Mouse (Mus musculus) heart, embryonic 12.5 days (tissue): ENCODE measurements around the gene Pira2. TPM values are rescaled to one million over a fixed set of nuclear protein-coding genes. Genes with fewer than 3 reads are reported as not detected.
"Not testable (repeated sequence)": the region's sequence is repeated elsewhere in the genome, so short reads cannot be mapped to it uniquely, and the experiment has no call there.

ENCODE experiments used
- ATAC-seq: fragments of 200-750 bp; cut with Nextera tagmentation; 2 replicates; pipeline ENCODE4 v1.8.0; 2017; ENCODE audit warnings: moderate TSS enrichment, moderate library complexity; ENCODE audit not compliant: insufficient number of reproducible peaks, low FRiP score
- H3K27ac ChIP-seq: fragments of 300-500 bp; sonication (generic); 2 replicates; pipeline ENCODE4 v1.5.1; 2016; ENCODE audit warnings: mild to moderate bottlenecking, moderate library complexity; ENCODE audit not compliant: poor library complexity, severe bottlenecking
- H3K27me3 ChIP-seq: fragments of 300-500 bp; sonication (generic); replicated peaks from 2 replicates; pipeline ENCODE4 v1.6.1; 2016; ENCODE audit warnings: mild to moderate bottlenecking, moderate library complexity
- H3K36me3 ChIP-seq: fragments of 300-500 bp; sonication (generic); 2 replicates; pipeline ENCODE4 v1.6.1; 2016; ENCODE audit warnings: mild to moderate bottlenecking, moderate library complexity
- H3K4me1 ChIP-seq: fragments of 300-500 bp; sonication (generic); replicated peaks from 2 replicates; pipeline ENCODE4 v1.6.1; 2016; ENCODE audit warnings: mild to moderate bottlenecking
- H3K4me2 ChIP-seq: fragments of 300-500 bp; sonication (generic); 2 replicates; pipeline ENCODE4 v1.6.1; 2016; ENCODE audit warnings: mild to moderate bottlenecking, moderate library complexity
- H3K4me3 ChIP-seq: fragments of 300-500 bp; sonication (generic); 2 replicates; pipeline ENCODE4 v1.5.1; 2016; ENCODE audit warnings: mild to moderate bottlenecking
- H3K9ac ChIP-seq: fragments of 300-500 bp; sonication (generic); 2 replicates; pipeline ENCODE4 v1.6.1; 2016; ENCODE audit warnings: mild to moderate bottlenecking, moderate library complexity
- H3K9me3 ChIP-seq: fragments of 300-500 bp; sonication (generic); replicated peaks from 2 replicates; pipeline ENCODE4 v1.6.1; 2016; ENCODE audit warnings: mild to moderate bottlenecking, moderate library complexity
- WGBS: fragments of 180-500 bp; shearing (Covaris S2); methylation state at CpG from one replicate; pipeline ENCODE4 v1.1.7; 2016; 5-methylcytosine and 5-hydroxymethylcytosine counted together
- polyA plus RNA-seq: library from polyadenylated mRNA; unstranded; fragments of >200 nt; fragmentation: Nextera tagmentation; extraction: Ambion mirVana; gene quantifications from 2 replicates; pipeline ENCODE4 v1.2.1, GENCODE M21; 2016

Pira2 gene
- polyA plus RNA-seq: not detected in 2 replicates

GRCm38 (mm10) chr7:3844951-3845350, at the start of gene Pira2:
Gene Pira2 (minus strand): TSS chr7:3845051.
- no CpG with 5 or more reads among the region's 2 CpGs for WGBS
- H3K4me3 ChIP-seq, H3K36me3 ChIP-seq, H3K27me3 ChIP-seq, H3K4me1 ChIP-seq, H3K27ac ChIP-seq, ATAC-seq, H3K9ac ChIP-seq, H3K9me3 ChIP-seq, H3K4me2 ChIP-seq: not testable (repeated sequence)

- no CpG with 5 or more reads among the region's 1 CpGs for WGBS
- H3K36me3 ChIP-seq, H3K27me3 ChIP-seq: not testable (repeated sequence)
These were observed 30.2 kb upstream of the Pira2 start for GRCm38 (mm10) chr7:3875032-3875431.

GRCm38 (mm10) chr7:3837854-3838253, 7.0 kb downstream of the Pira2 start:
- ATAC-seq, H3K4me2 ChIP-seq, H3K4me3 ChIP-seq, H3K36me3 ChIP-seq, H3K4me1 ChIP-seq, H3K9me3 ChIP-seq, H3K27me3 ChIP-seq, H3K9ac ChIP-seq, H3K27ac ChIP-seq: not testable (repeated sequence)
- no CpG with 5 or more reads among the region's 1 CpGs for WGBS

More at GRCm38 (mm10) chr7:3875032-3875431, 30.2 kb upstream of the Pira2 start:
- not testable (repeated sequence) for H3K4me3 ChIP-seq, H3K4me2 ChIP-seq, H3K9ac ChIP-seq, H3K9me3 ChIP-seq, ATAC-seq, H3K4me1 ChIP-seq, H3K27ac ChIP-seq

GRCm38 (mm10) chr7:3830633-3831032, 14.2 kb downstream of the Pira2 start:
- H3K4me2 ChIP-seq, H3K4me3 ChIP-seq, H3K9me3 ChIP-seq, ATAC-seq, H3K27ac ChIP-seq, H3K9ac ChIP-seq, H3K4me1 ChIP-seq, H3K36me3 ChIP-seq, H3K27me3 ChIP-seq: not testable (repeated sequence)

GRCm38 (mm10) chr7:3825599-3825998, 19.3 kb downstream of the Pira2 start, which contains the start of gene Gm15448:
Gene Gm15448 (minus strand): TSS chr7:3825687.
- not testable (repeated sequence) for H3K27me3 ChIP-seq, H3K4me1 ChIP-seq, H3K4me2 ChIP-seq, H3K27ac ChIP-seq, H3K9ac ChIP-seq, ATAC-seq, H3K4me3 ChIP-seq, H3K9me3 ChIP-seq, H3K36me3 ChIP-seq
- 35% methylated on average over 1 of the region's 3 CpGs for WGBS

- H3K27ac ChIP-seq, H3K4me3 ChIP-seq, H3K9me3 ChIP-seq, ATAC-seq, H3K4me2 ChIP-seq, H3K4me1 ChIP-seq, H3K36me3 ChIP-seq, H3K9ac ChIP-seq, H3K27me3 ChIP-seq: not testable (repeated sequence)
These were observed 32.9 kb downstream of the Pira2 start for GRCm38 (mm10) chr7:3811912-3812311.

GRCm38 (mm10) chr7:3802935-3803334, 41.9 kb downstream of the Pira2 start:
- not testable (repeated sequence) for H3K36me3 ChIP-seq, H3K9ac ChIP-seq, ATAC-seq, H3K27me3 ChIP-seq, H3K4me1 ChIP-seq, H3K4me2 ChIP-seq, H3K9me3 ChIP-seq, H3K27ac ChIP-seq, H3K4me3 ChIP-seq
- 81% methylated on average over 4 of the region's 4 CpGs for WGBS

GRCm38 (mm10) chr7:3799940-3800339, 44.9 kb downstream of the Pira2 start:
- WGBS: 60% methylated on average over 3 of the region's 3 CpGs
- not testable (repeated sequence) for ATAC-seq, H3K27ac ChIP-seq

GRCm38 (mm10) chr7:3796286-3796685, 48.6 kb downstream of the Pira2 start:
- not testable (repeated sequence) for H3K4me1 ChIP-seq, ATAC-seq, H3K9ac ChIP-seq, H3K27ac ChIP-seq, H3K4me3 ChIP-seq, H3K4me2 ChIP-seq, H3K9me3 ChIP-seq, H3K36me3 ChIP-seq, H3K27me3 ChIP-seq

More at GRCm38 (mm10) chr7:3799940-3800339, 44.9 kb downstream of the Pira2 start:
- not testable (repeated sequence) for H3K27me3 ChIP-seq, H3K9me3 ChIP-seq, H3K4me2 ChIP-seq, H3K9ac ChIP-seq, H3K36me3 ChIP-seq, H3K4me1 ChIP-seq, H3K4me3 ChIP-seq

Other genes starting within 250 kb of the Pira2 start
- 0.09 and 0.23 TPM in 2 replicates for gene Oscar, start 228.9 kb downstream of the Pira2 start, polyA plus RNA-seq
- gene Ndufa3, start 227.7 kb downstream of the Pira2 start, polyA plus RNA-seq: 550 and 560 TPM in 2 replicates
- 18.6 and 19.8 TPM in 2 replicates for gene Tfpt, start 215.1 kb downstream of the Pira2 start, polyA plus RNA-seq
- 63.7 and 68.0 TPM in 2 replicates for gene Prpf31, start 215.1 kb downstream of the Pira2 start, polyA plus RNA-seq
- 35.8 and 41.9 TPM in 2 replicates for gene Cnot3, start 199.8 kb downstream of the Pira2 start, polyA plus RNA-seq
- 20.5 and 21.4 TPM in 2 replicates for gene Leng1, start 179.2 kb downstream of the Pira2 start, polyA plus RNA-seq
- 4.4 and 4.6 TPM in 2 replicates for gene Tmc4, start 167.5 kb downstream of the Pira2 start, polyA plus RNA-seq
- 206 and 218 TPM in 2 replicates for gene Tsen34, start 152.2 kb downstream of the Pira2 start, polyA plus RNA-seq
- gene Mboat7, start 151.5 kb downstream of the Pira2 start, polyA plus RNA-seq: 40.7 TPM in 2 replicates
- gene Rps9, start 141.1 kb downstream of the Pira2 start, polyA plus RNA-seq: 866 and 893 TPM in 2 replicates
- gene Pirb, start 124.7 kb downstream of the Pira2 start, polyA plus RNA-seq: 0.04 and 0.12 TPM in 2 replicates
- gene Gm15448, start 19.4 kb downstream of the Pira2 start, polyA plus RNA-seq: not detected in 2 replicates
- gene Gm14548, start 53.1 kb upstream of the Pira2 start, polyA plus RNA-seq: not detected in 2 replicates
- not detected in 2 replicates for gene Lilra6, start 70.5 kb upstream of the Pira2 start, polyA plus RNA-seq
- gene Lair1, start 218.2 kb upstream of the Pira2 start, polyA plus RNA-seq: 0.61 and 0.85 TPM in 2 replicates